Mouse (Mus musculus): ENCODE results near the gene Ccdc180.

Ccdc180 gene

DNA sequence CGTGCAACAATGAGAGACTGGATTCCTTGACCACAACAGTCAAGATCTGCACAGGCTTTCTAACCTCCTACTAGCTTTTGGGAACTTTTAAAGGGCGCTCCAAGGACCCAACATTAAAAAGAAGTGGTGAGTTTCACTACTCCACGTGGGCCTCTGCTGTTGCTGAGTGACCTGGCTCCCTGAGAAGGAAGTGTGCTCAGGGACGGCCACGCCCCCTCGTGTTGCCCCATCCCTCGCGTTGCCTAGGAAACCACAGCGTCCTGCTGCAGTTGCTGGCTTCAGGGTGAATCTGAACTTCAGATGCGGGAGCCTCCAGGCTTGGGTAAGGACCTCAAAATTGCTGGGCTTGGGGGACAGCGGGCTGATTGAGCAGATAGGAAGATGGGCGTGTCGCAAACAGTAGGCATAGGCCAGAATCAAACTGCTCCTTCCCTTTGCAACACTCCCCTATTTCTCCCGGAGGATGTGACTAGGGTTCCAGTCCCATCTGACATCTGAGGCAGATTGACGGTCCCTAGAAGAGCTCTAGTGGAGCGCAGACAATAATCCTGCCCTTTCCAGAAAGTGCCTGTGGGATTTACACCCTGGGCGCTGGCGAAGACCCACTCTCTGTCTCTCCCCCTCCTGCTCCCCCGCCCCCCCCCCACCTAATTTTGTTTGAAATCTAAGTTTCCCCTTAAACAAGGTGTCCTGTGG, at the start of gene Ccdc180:
Gene Ccdc180, plus strand, starts transcription at position 238 of the 696 bp plus-strand sequence.
- in situ Hi-C loops (cut with MboI; ENCODE audit: low sequenced_read_pairs) = no loop called here

- in situ Hi-C loops (cut with MboI; ENCODE audit: low sequenced_read_pairs) = no loop called here
Observed at GRCm38 (mm10) chr4:45844355-45844754, 45.7 kb upstream of the Ccdc180 start.

- in situ Hi-C loops (cut with MboI; ENCODE audit: low sequenced_read_pairs) = no loop called here
Observed at GRCm38 (mm10) chr4:45846263-45846662, 43.8 kb upstream of the Ccdc180 start.

GRCm38 (mm10) chr4:45848109-45848824, 41.8 kb upstream of the Ccdc180 start, which contains the start of gene Stra6l:
Gene Stra6l (plus strand): TSS chr4:45848664.
- in situ Hi-C loops (cut with MboI; ENCODE audit: low sequenced_read_pairs) = no loop called here

GRCm38 (mm10) chr4:45848825-45849156, 41.3 kb upstream of the Ccdc180 start:
- in situ Hi-C loops (cut with MboI; ENCODE audit: low sequenced_read_pairs) = no loop called here

- in situ Hi-C loops (cut with MboI; ENCODE audit: low sequenced_read_pairs) = no loop called here
Observed at GRCm38 (mm10) chr4:45849419-45849818, 40.7 kb upstream of the Ccdc180 start.

DNA sequence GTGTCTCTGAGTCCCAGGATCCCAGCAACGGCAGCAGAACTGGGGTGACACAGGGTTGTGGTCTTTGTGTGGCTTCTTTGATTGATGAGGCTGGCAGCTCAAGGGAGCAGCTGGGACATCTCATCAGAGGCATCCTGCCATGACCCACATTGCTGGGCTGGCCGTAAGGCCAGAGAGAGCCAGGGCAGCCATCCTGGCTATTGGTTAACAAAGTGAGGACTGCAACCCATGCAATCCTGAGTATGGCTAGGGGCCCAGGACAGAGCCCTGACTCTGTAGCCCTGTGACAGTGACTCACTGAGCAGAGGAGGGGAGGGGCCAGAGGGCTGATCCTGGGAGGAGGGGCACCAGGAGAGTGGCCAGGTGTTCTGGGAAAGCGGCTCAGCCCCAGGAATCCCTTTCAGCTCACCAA, 38.5 kb upstream of the Ccdc180 start:
- in situ Hi-C loops (cut with MboI; ENCODE audit: low sequenced_read_pairs) = no loop called here

DNA sequence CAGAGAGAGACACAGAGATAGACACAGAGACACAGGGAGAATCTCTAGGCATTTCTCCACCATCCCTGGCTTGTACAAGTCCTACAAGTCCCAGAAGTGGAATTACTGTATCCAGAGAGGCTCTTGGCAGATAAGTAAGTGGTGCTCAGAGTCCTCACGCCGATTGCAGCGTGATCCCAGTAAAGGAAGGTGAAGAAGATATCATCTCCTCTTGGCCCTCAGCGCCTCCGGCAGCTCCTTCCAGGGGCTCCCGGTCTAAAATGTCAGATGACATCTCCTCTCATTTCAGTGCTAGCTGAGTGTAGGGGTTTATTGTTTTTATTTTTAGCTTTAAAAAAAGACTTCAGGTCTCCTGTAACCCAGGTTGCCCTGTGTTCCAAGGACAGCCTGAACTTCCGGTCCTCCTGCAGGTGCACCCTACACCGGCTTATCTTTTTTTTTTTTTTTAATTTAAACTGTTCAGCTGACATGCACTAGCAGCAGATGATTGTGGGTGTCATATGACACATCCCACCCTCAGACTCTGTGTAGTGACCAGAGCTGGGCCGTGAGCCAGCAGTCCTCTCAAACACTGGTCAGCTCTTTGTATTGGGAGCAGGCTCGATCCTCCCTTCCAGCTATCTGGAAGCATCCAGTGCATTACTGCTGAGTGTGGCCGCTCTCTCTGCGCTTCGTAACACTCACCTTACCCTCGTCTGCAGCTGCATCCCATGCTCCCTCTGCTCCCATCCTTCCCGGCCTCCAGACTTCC, 36.4 kb upstream of the Ccdc180 start:
- in situ Hi-C loops (cut with MboI; ENCODE audit: low sequenced_read_pairs) = no loop called here

DNA sequence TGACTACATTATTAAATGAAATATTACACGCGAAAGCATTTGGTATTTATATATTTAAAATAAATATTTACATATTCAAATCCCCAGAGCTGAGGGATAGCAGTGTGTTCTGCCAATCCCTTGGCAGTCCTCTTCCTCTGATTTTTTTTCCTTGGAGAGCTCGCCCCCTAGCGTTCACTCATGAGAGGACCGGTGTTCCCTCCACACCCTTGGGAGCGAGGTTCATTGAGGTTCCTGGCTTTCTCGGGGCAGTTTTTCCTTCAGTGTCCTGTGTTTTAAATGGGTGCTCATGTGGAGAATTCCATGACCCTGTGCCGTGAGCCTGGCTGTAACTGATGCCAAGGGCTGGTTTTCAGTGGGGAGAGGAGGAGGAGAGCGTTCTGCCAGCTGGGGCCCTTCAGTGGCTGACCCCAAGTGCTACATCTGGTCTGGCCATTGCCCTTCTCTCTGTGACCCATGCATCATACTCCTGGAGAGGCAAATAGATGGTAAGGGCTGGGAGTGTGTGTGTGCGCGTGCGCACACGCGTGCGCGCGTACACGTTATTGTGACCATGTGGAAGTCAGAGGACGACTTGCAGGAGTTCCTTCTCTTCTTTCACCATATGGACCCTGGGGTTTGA, 34.2 kb upstream of the Ccdc180 start:
- in situ Hi-C loops (cut with MboI; ENCODE audit: low sequenced_read_pairs) = no loop called here

DNA sequence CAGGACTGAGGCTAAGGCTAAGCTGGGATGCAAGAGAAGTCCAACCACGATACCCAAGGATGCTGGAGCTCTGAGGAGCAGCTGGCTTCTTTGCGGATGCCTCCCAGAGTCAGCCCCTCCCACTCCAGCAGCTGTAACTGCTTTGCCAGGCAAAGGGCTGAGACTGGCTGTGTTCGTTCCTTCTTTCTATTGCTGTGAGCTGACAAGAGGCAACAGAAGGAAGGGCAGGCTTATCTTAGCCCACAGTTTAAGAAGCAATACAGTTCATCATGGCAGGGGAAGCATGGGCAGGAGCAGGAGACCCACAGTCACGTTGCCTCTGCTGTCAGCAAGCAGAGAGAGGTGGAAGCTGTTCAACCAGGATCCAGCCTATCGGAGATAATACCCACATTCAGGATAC, 28.9 kb upstream of the Ccdc180 start:
- in situ Hi-C loops (cut with MboI; ENCODE audit: low sequenced_read_pairs) = no loop called here

- in situ Hi-C loops (cut with MboI; ENCODE audit: low sequenced_read_pairs) = no loop called here
Observed at GRCm38 (mm10) chr4:45867416-45867815, 22.7 kb upstream of the Ccdc180 start.

- in situ Hi-C loops (cut with MboI; ENCODE audit: low sequenced_read_pairs) = no loop called here
Observed at GRCm38 (mm10) chr4:45869021-45869815, 20.9 kb upstream of the Ccdc180 start.

GRCm38 (mm10) chr4:45872147-45872546, 18.0 kb upstream of the Ccdc180 start:
- in situ Hi-C loops (cut with MboI; ENCODE audit: low sequenced_read_pairs) = no loop called here

GRCm38 (mm10) chr4:45878929-45879328, 11.2 kb upstream of the Ccdc180 start:
- in situ Hi-C loops (cut with MboI; ENCODE audit: low sequenced_read_pairs) = no loop called here

- in situ Hi-C loops (cut with MboI; ENCODE audit: low sequenced_read_pairs) = no loop called here
Observed at GRCm38 (mm10) chr4:45882521-45882920, 7.6 kb upstream of the Ccdc180 start.

- in situ Hi-C loops (cut with MboI; ENCODE audit: low sequenced_read_pairs) = no loop called here
Observed at GRCm38 (mm10) chr4:45883250-45883649, 6.9 kb upstream of the Ccdc180 start.

DNA sequence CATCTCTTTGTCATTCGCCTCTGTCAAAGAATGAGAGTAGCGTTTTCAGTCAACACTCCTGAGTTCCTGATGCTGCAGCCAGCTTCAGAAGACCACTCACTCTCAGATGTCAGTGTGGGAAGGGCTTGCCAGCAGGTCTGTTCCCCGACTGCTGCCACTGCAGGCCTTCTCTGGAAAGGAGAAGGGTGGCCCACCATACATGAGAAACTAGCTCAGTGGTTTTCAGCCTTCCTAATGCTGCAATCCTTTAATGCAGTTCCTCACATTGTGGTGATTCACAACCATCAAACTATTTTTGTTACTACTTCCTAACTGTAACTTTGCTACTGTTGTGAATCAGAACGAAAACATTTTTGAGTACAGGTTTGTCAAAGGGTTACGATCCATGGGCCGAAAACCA, 616 bp upstream of the Ccdc180 start:
- in situ Hi-C loops (cut with MboI; ENCODE audit: low sequenced_read_pairs) = no loop called here

GRCm38 (mm10) chr4:45896425-45897081, 6.5 kb downstream of the Ccdc180 start:
- in situ Hi-C loops (cut with MboI; ENCODE audit: low sequenced_read_pairs) = no loop called here

DNA sequence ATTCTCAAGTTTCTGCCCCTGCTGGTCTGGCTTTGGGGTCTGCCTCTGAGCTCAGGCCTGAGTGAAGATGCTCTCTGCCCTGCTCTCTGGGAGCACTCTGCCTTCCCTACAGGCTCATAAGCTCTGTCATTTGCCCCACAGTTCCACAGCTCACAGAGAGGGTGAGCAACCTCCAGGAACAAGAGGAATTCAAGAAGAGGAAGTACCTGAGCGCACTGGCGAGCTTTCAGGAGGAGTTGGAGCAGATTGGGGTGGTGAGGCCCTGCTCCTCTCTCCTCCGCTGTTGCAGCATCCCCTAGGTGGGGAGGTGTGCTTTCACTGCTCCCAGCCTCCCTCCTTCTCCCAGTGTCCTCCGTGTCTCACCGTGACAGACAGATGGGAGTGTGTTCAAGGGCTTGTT, 8.3 kb downstream of the Ccdc180 start:
- in situ Hi-C loops (cut with MboI; ENCODE audit: low sequenced_read_pairs) = no loop called here

- in situ Hi-C loops (cut with MboI; ENCODE audit: low sequenced_read_pairs) = no loop called here
Observed at GRCm38 (mm10) chr4:45909256-45909655, 19.2 kb downstream of the Ccdc180 start.
